Comparison of ENCODE assay signal across 15 mouse cellular contexts in the genomic region with DNA sequence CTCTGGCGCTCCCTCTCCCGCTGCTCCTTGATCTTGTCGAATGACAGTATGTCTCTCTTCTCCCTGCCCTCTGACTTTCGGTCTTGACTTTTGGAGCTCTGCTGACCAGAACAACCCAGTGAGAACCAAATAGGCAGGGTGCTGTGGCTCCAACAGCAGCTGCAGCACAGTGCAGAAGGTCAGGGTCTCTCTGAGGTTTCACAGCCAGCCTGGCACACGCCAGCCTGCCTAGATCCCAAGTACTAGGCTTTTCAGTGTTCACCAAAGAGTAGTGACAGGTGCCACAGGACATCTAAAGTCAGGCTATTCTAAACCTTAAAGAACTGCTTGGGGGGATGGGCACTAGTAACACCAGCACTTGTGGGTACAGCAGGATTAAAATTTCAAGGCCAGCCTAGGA. TPM values are rescaled to one million over a fixed set of nuclear protein-coding genes. Genes with fewer than 3 reads are reported as not detected.
DNase-seq lines count a peak whose midpoint lies in the region.
"Had no signal": no experiment of that assay in that cellular context is flagged by ENCODE, and none has a peak within 500 bp of the region (broad histone marks: within the 10 kb centered on the region; RNA-seq: fewer than 3 reads in every experiment).

No protein-coding gene starts in this region.

- no peaks in the 10 kb centered on the region for H3K4me1 ChIP-seq in limb, embryonic 10.5 days
- H3K4me1 ChIP-seq: embryonic facial prominence, embryonic 10.5 days; embryonic facial prominence, embryonic 12.5 days; forebrain, embryonic 13.5 days; forebrain, embryonic 15.5 days had no signal

- H3K4me3 ChIP-seq in limb, embryonic 10.5 days: no peak overlapping the region
- H3K4me3 ChIP-seq: embryonic facial prominence, embryonic 10.5 days; embryonic facial prominence, embryonic 12.5 days; forebrain, embryonic 13.5 days; forebrain, embryonic 15.5 days had no signal

- peak; percentile 54 for DNase-seq in adrenal gland, adult 2 months
- DNase-seq in adrenal gland, postnatal 10 days: no peak
- peak; percentile 40 to 50 for DNase-seq in adrenal gland, postnatal 36 days
- no peak for DNase-seq in adrenal gland, postnatal 25 days
- DNase-seq in limb, embryonic 10.5 days (ENCODE audit: low spot score): no peak
- DNase-seq: cerebellum, adult 11-12 months; cerebellum, adult 2 months; cerebellum, adult 9-10 months; forebrain, postnatal 0 days had no signal

- H3K36me3 ChIP-seq in limb, embryonic 10.5 days: peaks cover 100% of the 10 kb centered on the region

- H3K27ac ChIP-seq in limb, embryonic 10.5 days: no peak overlapping the region
- H3K27ac ChIP-seq: embryonic facial prominence, embryonic 10.5 days; embryonic facial prominence, embryonic 12.5 days; forebrain, embryonic 13.5 days; forebrain, embryonic 15.5 days had no signal

- WGBS in limb, embryonic 10.5 days: 90% methylated on average over 5 of the region's 5 CpGs

- no peaks in the 10 kb centered on the region for H3K27me3 ChIP-seq in limb, embryonic 10.5 days (ENCODE audit: low read depth, poor library complexity, severe bottlenecking)
- H3K27me3 ChIP-seq: embryonic facial prominence, embryonic 12.5 days; forebrain, embryonic 13.5 days; forebrain, embryonic 15.5 days; Patski had no signal

- no peaks in the 10 kb centered on the region for H3K9me3 ChIP-seq in limb, embryonic 10.5 days (replicated peaks)
- H3K9me3 ChIP-seq: embryonic facial prominence, embryonic 10.5 days; embryonic facial prominence, embryonic 12.5 days; forebrain, embryonic 13.5 days; forebrain, embryonic 15.5 days; G1E had no signal

RNA-seq across cellular contexts. Expression of gene Gm20219, which starts 12.7 kb away (rescaled TPM):
- total RNA-seq in adrenal gland, adult 2 months (2021): under 1 TPM; 0.31 to 0.98 TPM
- 2.6 and 3.0 TPM in 2 replicates for polyA plus RNA-seq in adrenal gland, adult 2 months (2012; rRNA removed)
- total RNA-seq in adrenal gland, postnatal 10 days (2021): under 1 TPM; 0.69 to 0.70 TPM
- total RNA-seq in adrenal gland, postnatal 36 days (2021): 1 to 10 TPM in 1 of 2 experiments, under 1 TPM in 1; 0.95 to 1.6 TPM
- total RNA-seq in adrenal gland, postnatal 25 days (2021): 0.76 and 1.1 TPM in 2 replicates
- polyA plus RNA-seq in limb, embryonic 10.5 days (2016; fragmentation: Nextera tagmentation; extraction: Ambion mirVana): 0.58 and 1.3 TPM in 2 replicates

RNA-seq across cellular contexts. Expression of gene Safb2, which starts 17.5 kb away (rescaled TPM):
- total RNA-seq in adrenal gland, adult 2 months (2021): 100 to 1,000 TPM in 1 of 2 experiments, 10 to 100 TPM in 1; 82.8 to 119 TPM
- 65.4 and 89.2 TPM in 2 replicates for polyA plus RNA-seq in adrenal gland, adult 2 months (2012; rRNA removed)
- 100 to 1,000 TPM in 1 of 2 experiments, 10 to 100 TPM in 1; 79.8 to 124 TPM for total RNA-seq in adrenal gland, postnatal 10 days (2021)
- total RNA-seq in adrenal gland, postnatal 36 days (2021): 100 to 1,000 TPM; 103 to 126 TPM
- 168 and 196 TPM in 2 replicates for total RNA-seq in adrenal gland, postnatal 25 days (2021)
- 91.7 and 110 TPM in 2 replicates for polyA plus RNA-seq in limb, embryonic 10.5 days (2016; fragmentation: Nextera tagmentation; extraction: Ambion mirVana)

RNA-seq across cellular contexts. Expression of gene Safb, which starts 17.7 kb away (rescaled TPM):
- total RNA-seq in adrenal gland, adult 2 months (2021): 100 to 1,000 TPM in 1 of 2 experiments, 10 to 100 TPM in 1; 87.4 to 126 TPM
- polyA plus RNA-seq in adrenal gland, adult 2 months (2012; rRNA removed): 77.8 and 121 TPM in 2 replicates
- 100 to 1,000 TPM in 1 of 2 experiments, 10 to 100 TPM in 1; 92.1 to 113 TPM for total RNA-seq in adrenal gland, postnatal 10 days (2021)
- total RNA-seq in adrenal gland, postnatal 36 days (2021): 100 to 1,000 TPM; 103 to 122 TPM
- 143 and 157 TPM in 2 replicates for total RNA-seq in adrenal gland, postnatal 25 days (2021)
- polyA plus RNA-seq in limb, embryonic 10.5 days (2016; fragmentation: Nextera tagmentation; extraction: Ambion mirVana): 161 and 183 TPM in 2 replicates

RNA-seq across cellular contexts. Expression of gene 2410015M20Rik, which starts 42.7 kb away (rescaled TPM):
- total RNA-seq in adrenal gland, adult 2 months (2021): 100 to 1,000 TPM; 317 to 361 TPM
- polyA plus RNA-seq in adrenal gland, adult 2 months (2012; rRNA removed): 98.0 and 117 TPM in 2 replicates
- 100 to 1,000 TPM; 468 to 485 TPM for total RNA-seq in adrenal gland, postnatal 10 days (2021)
- 100 to 1,000 TPM; 293 to 327 TPM for total RNA-seq in adrenal gland, postnatal 36 days (2021)
- 303 and 325 TPM in 2 replicates for total RNA-seq in adrenal gland, postnatal 25 days (2021)
- polyA plus RNA-seq in limb, embryonic 10.5 days (2016; fragmentation: Nextera tagmentation; extraction: Ambion mirVana): 205 and 206 TPM in 2 replicates

RNA-seq across cellular contexts. Expression of gene Rpl36, which starts 46.3 kb away (rescaled TPM):
- total RNA-seq in adrenal gland, adult 2 months (2021): 100 to 1,000 TPM; 720 to 828 TPM
- 1,273 and 1,721 TPM in 2 replicates for polyA plus RNA-seq in adrenal gland, adult 2 months (2012; rRNA removed)
- 1,000 to 10,000 TPM; 1,095 to 1,101 TPM for total RNA-seq in adrenal gland, postnatal 10 days (2021)
- 100 to 1,000 TPM; 804 to 953 TPM for total RNA-seq in adrenal gland, postnatal 36 days (2021)
- total RNA-seq in adrenal gland, postnatal 25 days (2021): 836 and 891 TPM in 2 replicates
- 1,560 and 1,788 TPM in 2 replicates for polyA plus RNA-seq in limb, embryonic 10.5 days (2016; fragmentation: Nextera tagmentation; extraction: Ambion mirVana)

Comparison
In these comparisons a context has a peak if more than half of its experiments do, and no peak if none do; other contexts are left out.
1. DNase-seq: peak in adrenal gland, adult 2 months (single experiment) and adrenal gland, postnatal 36 days (2 of 2); none in adrenal gland, postnatal 10 days (single experiment), adrenal gland, postnatal 25 days (single experiment) and limb, embryonic 10.5 days (single experiment).